Mouse (Mus musculus): Measurements from ENCODE around the gene Cage1.
A peak's percentile ranks its signal among the peaks of the same experiment; 100 is the strongest.

- TF ChIP-seq CTCF (IDR thresholded peaks at IDR 0.05; ENCODE audit: extremely low read depth, insufficient read depth, low read length) (no peak), POLR2A (IDR thresholded peaks at IDR 0.05; ENCODE audit: extremely low read depth, insufficient read depth, low read length) (peak; percentile 89)
These were observed 43.0 kb downstream of the Cage1 start, which contains the start of gene Ssr1 for GRCm38 (mm10) chr13:37993704-37994404.
